Mouse (Mus musculus): ENCODE measurements around the gene Vav3. TPM values are rescaled to one million over a fixed set of nuclear protein-coding genes. Genes with fewer than 3 reads are reported as not detected.

Gene Vav3
- polyA plus RNA-seq, 1 experiment: 4.9 TPM

GRCm38 (mm10) chr3:109690566-109690965, 350.1 kb downstream of the Vav3 start:
- DNase-seq (ENCODE audit: low spot score): no peak

GRCm38 (mm10) chr3:109692613-109693012, 352.2 kb downstream of the Vav3 start:
- DNase-seq (ENCODE audit: low spot score): no peak

- no peak for DNase-seq (ENCODE audit: low spot score)
These were observed 360.8 kb downstream of the Vav3 start for GRCm38 (mm10) chr3:109701301-109701700.

GRCm38 (mm10) chr3:109707786-109708460, 367.5 kb downstream of the Vav3 start:
- no peak for DNase-seq (ENCODE audit: low spot score)

- DNase-seq (ENCODE audit: low spot score): no peak
These were observed 371.3 kb downstream of the Vav3 start for GRCm38 (mm10) chr3:109711751-109712150.

- no peak for DNase-seq (ENCODE audit: low spot score)
These were observed 374.0 kb downstream of the Vav3 start for GRCm38 (mm10) chr3:109714476-109714875.

- DNase-seq (ENCODE audit: low spot score): no peak
These were observed 381.3 kb downstream of the Vav3 start for GRCm38 (mm10) chr3:109721753-109722152.

GRCm38 (mm10) chr3:109726776-109727175, 386.3 kb downstream of the Vav3 start:
- no peak for DNase-seq (ENCODE audit: low spot score)

GRCm38 (mm10) chr3:109731592-109732230, 391.3 kb downstream of the Vav3 start:
- DNase-seq (ENCODE audit: low spot score): no peak

- DNase-seq (ENCODE audit: low spot score): no peak
These were observed 392.1 kb downstream of the Vav3 start for GRCm38 (mm10) chr3:109732327-109733182.

Other genes starting within 250 kb of the Vav3 start
- 43.0 and 43.2 TPM in 2 replicates for gene Slc25a24, start 217.5 kb upstream of the Vav3 start, polyA plus RNA-seq (2012; rRNA removed)